Mouse (Mus musculus): Measurements from ENCODE around the gene Ssbp4.
"Not testable (repeated sequence)": the region's sequence is repeated elsewhere in the genome, so short reads cannot be mapped to it uniquely, and the experiment has no call there.

Gene Ssbp4

DNA sequence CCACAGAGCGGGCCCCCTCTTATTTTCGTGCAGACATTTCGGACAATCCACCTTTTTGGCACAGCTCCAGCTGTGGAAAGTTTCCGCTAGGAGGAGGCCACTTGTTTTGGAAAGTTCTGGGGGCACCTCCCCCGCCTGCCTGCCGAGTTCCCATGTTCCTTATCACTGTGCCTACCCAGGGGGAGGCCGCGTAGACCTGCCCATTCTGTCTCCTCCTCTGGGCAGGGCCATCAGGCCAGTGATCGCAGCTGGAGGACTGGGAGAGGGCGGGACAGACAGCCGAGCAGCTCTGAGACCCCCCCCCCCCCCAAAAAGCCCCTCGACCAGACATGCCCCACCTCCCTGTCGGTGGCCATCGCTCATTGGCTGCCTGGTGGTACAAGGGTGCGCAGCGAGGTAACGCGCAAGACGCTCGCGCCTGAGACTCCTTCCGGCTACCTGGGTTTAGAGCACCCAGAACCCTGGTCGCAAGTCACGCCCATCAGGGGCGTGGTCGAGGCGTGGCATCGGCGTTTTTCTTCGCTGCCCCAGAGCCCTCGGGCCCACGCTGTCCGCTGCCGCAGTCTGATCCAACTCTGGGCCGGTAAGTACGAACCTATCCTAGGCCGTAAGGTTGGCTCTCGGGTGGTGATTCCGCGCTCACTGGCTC is 14.6 kb downstream of the Ssbp4 start, which contains the start of gene Isyna1:
Isyna1 (plus strand) TSS at position 413 of the 649 bp plus-strand sequence.
- CTCF ChIA-PET: no interaction called here

DNA sequence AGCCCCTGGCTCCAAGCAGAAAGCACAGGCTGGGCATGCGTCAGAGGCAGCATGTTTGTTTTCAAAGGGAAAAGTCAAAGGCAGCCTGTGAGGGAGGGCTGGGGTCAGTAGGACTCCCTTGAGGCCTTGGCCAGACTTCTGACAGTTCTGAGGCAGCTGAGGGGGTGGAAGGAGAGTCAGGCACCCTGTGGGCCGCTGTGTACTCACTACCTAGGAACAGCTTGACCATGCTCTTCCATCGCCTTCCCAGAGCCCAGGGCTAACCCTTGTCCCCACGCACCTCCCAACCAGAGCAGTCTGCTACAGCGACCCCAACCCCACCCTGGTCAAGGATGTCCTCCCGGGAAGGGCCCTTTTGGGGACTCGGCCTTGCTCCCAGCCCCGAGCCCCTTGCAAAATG is 15.5 kb downstream of the Ssbp4 start:
- CTCF ChIA-PET: interaction anchor here (0.6 kb wide), 1 partner anchor 60 kb away, joined by 3 read pairs; no protein-coding TSS in a partner anchor

DNA sequence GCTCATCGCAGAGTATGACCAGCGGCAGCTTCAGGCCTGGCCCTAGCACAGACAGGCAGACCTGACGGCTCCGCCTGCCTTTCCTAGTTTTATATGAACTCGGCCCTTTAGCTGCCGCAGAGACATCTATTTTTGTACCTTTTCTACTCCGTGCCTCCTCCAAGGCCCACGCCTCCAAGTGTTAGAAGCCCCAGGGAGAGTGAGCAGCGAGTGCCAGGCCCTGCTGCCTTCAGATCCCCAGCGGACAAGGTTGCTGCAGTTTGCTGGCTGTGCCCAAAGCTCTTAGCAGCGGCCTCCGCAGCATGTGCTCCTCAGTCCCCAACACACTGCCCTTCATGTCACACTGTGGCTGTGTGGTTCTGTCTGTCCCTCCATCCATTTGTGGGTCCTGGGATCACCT is 17.1 kb downstream of the Ssbp4 start:
- CTCF ChIA-PET: interaction anchor here (0.5 kb wide), 1 partner anchor 9 kb away, joined by 8 read pairs; no protein-coding TSS in a partner anchor

DNA sequence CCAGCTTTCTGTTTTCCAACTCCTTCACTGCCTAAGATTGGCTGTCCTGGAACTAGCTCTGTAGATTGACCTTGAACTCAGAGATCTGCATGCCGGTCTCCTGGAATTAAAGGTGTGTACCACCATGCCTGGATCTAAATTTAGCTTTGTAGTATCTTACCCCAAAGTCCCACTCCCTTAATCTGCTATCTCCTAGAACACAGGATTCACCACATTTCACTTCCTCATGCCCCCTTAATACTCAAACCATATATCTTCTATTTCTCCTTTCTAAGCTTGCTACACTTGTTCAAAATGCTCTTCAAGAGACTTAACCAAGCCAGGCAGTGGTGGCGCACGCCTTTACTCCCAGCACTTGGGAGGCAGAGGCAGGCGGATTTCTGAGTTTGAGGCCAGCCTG is 20.7 kb downstream of the Ssbp4 start:
- CTCF ChIA-PET: not testable (repeated sequence)

DNA sequence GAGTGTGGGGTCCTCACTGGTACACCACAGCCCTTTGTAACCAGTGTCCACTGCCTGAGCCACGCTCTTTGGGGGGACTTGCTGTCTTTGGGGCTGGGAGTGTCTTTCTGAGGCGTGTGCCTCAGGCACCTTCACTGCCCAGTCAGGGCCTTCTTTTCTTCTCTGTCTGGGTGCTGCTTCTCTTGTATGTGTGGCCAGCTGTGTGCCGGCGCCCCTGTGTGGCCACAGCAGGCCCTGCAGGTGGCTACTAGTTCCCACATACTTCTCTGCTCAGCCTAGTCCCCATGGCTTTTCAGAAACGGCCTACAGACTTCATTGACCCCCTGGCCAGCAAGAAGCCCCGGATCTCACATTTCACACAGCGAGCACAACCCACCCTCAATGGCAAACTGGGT is 23.4 kb downstream of the Ssbp4 start:
- CTCF ChIA-PET: interaction anchor here (0.9 kb wide), 1 partner anchor 59 kb away, joined by 3 read pairs; no protein-coding TSS in a partner anchor

DNA sequence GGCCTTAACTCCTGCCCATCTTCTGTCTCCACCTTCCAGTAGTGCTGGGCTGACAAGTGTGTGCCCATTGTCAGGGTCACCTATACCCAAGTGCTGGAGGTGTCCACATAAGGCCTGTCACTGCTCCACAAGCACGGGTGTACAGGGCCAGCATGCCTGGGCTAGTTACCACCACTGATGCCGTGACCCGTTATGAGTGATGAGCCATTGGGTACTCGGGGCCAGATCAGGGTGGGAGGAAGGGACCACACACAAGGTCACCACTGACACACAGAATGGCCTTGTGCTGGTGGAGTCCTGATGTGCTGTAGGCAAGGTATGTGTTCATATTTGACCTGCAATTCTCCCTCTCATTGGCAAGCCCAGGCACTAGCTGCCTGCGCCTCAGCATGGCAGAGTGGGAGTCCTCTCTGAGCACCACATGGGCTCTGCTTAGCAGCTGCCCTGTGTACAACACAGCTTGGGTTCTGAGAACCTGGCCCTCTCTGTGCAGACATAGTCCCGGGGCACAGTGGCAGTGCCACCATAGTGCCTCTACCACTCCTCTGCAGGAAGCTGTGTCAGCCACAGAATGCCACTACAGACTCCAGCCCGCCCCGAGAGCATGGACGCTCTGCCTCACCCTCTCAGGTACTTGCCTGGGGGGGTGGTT is 23.9 kb downstream of the Ssbp4 start:
- CTCF ChIA-PET: interaction anchor here (0.9 kb wide), 1 partner anchor 59 kb away, joined by 3 read pairs; no protein-coding TSS in a partner anchor

DNA sequence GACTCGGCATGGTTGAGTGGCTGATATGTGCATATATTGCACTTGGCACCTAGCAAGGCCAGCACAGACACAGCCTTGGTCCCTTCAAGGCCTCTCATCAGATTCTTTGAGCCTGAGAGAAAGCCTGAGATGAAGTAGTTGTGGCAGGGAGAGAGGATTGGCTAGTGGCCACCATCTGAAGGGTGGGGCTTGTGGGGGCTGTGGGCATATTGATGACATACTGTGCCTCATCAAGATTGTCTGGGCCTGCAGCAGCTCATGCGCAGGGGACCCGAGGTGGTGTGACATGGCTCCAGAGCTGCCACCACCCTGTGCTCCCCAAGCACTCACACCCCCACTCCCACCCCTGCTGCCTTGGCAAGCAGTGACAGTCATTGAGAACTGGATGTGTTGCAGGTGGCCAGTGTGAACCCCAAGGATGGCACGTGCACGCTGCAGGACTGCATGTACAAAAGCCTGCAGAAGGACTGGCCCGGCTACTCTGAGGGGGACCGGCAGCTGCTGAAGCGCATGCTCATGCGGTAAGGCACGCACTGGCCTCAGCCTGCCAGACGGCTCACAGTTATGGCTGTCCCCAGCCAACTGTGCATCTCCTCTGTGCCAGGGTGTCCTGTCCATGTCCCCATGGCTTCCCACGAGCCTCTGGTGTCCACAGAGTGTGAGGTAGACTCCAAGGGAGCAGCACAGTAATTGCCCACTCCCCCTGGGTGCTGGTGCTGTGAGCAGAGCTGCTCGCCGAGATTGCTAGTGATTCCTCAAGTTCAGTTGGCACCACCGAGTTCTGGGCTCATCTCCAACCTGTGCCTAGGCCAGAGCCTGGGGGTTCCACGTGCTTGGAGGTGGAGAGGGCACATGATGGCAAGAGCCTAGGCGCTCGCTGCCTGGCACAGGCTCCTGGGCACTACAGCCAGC is 24.9 kb downstream of the Ssbp4 start:
- CTCF ChIA-PET: interaction anchor here (0.6 kb wide), 1 partner anchor 961 kb away, joined by 5 read pairs; no protein-coding TSS in a partner anchor

DNA sequence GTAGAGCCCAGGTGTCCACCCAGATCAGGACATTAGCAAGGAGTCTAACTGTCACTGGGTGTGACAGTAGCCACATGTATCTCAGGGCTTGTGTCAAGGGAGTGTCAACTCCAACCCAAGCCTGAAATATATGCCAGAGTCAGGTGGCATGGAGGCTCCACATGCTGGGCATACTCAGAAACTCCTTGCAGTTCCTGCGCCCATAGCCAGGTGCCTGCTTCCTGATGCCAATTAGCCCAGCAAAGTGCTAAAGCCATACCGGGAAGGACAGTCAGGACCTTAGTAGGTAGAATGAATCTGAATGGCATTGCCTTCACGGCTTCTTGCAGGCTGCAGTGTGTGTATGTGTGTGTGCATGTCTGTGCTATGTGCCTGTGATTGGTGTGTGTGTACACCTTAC is 31.5 kb downstream of the Ssbp4 start:
- CTCF ChIA-PET: no interaction called here

DNA sequence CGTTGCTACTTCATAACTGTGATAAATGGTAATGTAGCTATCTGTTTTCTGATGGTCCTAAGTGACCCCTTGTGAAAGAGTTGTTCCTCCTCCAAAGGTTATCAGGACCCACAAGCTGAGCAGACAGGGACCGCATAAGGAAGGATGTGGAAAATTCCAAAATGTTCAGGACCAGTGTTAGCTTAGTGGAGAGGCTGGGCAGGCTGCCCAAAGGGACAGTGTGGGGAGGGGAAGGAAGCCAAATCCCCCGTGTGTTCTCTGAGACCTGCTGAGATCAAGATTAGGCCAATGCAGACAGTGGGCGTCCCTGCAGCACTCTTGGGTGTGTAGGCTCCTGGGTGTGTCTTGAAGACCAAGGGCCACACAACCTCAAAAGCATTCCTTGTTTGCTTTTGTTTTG is 33.8 kb downstream of the Ssbp4 start:
- CTCF ChIA-PET: no interaction called here

DNA sequence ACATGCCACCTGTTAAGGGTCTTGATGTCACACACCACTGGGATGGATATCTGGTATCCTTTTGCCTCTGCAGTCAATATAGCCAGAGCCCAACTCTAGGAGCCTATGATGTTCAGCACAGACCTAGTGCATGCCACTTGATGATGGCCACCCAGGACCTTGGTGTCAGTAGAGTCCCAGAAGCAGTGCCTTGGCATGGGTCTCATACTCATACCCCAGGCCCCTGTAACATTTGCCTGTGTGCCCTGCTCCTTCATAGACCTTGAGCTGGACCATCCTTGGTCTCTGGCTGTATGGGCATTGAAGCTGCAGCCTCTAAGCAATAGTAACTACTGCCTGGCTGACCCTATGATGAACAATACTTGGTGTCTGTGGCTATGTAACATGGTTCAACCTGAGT is 34.4 kb downstream of the Ssbp4 start:
- CTCF ChIA-PET: no interaction called here

DNA sequence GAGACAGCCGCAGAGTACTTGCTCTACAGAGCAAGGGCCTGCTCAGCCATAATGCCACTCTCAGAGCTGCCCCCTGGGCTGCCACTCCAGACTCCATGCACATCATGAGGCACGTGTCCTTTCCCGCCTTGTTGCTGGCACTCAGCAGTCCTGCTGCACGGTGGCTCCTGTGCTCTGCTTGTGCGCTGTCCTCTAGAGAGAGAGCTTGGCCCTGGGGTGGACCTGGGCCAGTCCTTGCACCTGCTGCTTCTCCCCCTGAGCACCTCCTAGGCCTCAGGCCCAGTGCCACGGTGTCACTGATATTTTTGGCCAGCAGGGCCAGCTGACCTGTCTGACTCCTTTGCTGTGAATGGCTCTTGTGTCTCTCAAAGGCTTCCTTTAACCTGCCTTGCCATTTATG is 37.7 kb downstream of the Ssbp4 start:
- CTCF ChIA-PET: no interaction called here

DNA sequence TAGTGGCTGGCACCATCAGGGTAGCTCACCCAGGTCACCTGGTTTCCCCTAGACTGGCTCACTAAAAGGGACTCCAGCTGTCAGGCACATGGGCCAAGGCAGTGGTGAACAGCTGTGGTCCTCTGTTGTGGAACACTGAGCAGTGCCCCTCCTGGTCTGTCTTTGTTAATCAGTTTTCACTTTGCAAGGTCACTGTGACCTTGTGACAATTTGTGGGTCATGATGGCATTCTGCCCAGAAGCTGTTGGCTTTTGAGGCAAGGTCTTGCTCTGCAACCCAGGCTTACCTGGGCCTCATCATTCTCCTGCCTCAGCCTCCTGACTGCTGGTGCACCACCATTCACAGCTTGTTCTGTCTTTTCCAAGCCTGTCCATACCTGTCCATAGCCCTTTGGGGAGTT is 38.3 kb downstream of the Ssbp4 start:
- CTCF ChIA-PET: interaction anchor here (0.6 kb wide), 1 partner anchor 76 kb away, joined by 5 read pairs; no protein-coding TSS in a partner anchor

DNA sequence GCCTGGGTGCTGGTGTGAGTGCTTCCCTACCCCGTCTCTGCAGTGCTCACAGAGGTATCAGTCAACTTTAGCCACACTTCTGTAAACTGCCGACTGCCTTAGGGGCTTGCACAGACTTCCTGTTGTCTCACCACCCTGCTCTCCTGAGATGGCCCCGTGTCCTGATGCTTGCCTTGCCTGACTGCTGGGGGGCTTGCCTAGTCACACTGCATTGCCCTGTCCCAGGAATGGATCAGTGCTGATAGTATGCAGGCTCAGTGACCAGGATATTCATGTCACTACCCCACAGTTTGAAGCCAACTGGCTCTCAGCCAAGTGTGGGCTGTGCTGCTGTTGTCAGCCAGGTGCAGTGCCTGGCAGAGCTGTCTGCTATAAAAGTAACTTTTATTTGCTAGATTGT is 43.1 kb downstream of the Ssbp4 start:
- CTCF ChIA-PET: interaction anchor here (0.6 to 1.2 kb wide), 2 partner anchors 59 to 164 kb away, joined by 3 to 5 read pairs; no protein-coding TSS in a partner anchor

DNA sequence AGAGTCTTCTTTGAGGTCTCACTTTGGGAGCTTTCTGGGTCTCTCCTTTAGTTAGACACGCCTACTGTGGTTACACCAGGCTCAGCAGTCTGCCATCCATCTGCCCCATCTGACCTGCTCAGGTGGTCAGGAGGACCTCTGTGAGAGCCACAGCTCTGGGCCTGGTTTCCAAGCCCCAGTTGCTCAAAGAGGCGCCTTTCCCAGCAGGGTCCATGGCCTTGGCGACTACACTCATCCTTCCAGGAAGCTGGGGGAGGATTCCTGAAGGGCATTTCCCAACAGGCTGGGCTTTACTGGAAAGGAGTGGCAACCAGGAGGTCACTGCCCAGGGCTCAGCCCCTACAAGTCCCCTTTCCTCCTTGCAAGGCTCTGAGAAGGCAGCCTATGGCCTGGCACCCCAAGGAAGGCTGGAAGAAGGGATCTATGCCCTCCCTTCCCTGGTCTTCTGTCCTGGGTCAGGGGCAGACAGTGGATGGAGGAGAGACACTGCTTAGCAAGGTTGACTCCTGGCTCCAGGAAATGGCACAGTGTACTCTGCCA is 43.9 kb downstream of the Ssbp4 start:
- CTCF ChIA-PET: no interaction called here

DNA sequence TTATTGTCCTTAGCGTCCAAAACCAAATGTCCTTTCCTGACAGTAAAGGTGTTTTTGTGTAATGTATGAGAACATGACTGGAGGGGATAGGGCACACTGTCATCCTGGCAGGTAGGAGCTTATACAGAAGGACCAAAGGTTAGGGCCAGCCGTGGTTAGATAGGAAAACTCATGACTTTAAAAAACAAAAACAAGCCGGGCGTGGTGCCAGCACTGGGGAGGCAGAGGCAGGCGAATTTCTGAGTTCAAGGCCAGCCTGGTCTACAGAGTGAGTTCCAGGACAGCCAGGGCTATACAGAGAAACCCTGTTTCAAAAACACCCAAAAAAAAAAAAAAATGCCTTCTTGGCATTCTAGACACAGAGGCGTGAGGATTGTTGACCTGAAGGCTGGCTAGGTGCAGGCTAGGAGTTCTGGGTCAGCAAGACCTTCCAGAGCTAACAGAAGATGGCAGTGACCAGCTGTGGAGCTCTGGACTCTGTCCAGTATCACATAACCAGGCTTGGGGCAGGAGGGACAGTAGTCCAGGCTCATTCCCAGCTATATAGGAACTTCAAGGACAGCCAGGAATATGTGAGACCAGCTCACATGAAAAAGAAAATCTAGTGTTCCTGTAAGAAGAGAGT is 44.8 kb downstream of the Ssbp4 start:
- CTCF ChIA-PET: interaction anchor here (0.6 kb wide), 1 partner anchor 141 kb away, joined by 3 read pairs; no protein-coding TSS in a partner anchor

DNA sequence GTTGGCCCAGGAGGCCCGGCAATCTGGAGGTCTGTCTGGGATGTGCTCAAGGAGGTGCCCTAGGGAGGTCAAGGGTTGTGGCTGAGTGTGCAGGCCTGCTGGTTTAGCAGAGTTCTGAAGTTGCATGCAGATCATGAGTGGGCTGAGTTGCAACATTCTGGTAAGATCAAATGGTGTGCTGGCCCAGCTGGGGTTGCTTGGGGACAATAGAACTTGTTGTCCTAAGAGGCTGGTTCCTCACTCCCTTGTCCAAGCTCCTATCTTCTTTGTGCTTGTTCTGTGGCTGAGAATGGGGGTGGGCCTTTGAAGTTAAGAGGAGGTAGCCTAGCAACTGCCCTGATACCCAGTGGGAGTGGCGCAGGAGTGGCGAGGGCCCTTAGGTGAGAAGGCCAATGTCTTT is 45.9 kb downstream of the Ssbp4 start:
- CTCF ChIA-PET: no interaction called here

DNA sequence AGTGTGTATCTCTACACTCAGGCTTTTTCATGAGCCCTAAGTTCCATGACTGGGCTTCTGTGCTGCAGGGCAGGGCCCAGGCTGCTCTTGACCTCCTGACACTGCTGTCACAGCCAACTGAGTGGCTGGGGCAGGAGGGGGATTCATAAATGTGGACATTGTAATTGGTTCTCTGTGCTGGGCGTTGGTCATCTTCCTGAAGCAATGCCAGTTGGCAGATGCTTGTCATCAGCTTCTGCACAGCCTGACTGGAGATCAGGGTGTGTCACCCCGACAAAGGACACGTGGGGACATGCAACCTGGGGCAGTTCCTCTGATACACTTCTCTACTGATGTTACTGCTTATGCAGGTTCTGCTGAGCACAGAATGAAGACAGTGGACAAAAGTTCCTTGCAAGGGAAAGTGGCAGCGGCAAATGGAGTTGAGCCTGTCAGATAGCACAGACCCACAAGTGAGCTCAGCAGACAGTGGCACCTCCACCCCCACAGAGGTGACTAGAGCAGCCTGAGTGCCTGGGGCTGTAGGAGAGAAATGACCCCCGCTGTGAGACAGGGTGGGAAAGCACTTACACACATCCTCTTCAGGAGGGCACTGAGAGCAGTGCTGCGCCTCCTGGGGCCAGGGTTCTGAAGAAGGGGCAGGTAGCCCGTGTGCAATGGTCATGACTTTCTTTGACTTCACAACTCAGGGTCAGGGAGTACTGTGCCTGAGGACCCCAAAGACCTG is 46.7 kb downstream of the Ssbp4 start:
- CTCF ChIA-PET: interaction anchor here (0.6 kb wide), 1 partner anchor 291 kb away, joined by 3 read pairs; no protein-coding TSS in a partner anchor

DNA sequence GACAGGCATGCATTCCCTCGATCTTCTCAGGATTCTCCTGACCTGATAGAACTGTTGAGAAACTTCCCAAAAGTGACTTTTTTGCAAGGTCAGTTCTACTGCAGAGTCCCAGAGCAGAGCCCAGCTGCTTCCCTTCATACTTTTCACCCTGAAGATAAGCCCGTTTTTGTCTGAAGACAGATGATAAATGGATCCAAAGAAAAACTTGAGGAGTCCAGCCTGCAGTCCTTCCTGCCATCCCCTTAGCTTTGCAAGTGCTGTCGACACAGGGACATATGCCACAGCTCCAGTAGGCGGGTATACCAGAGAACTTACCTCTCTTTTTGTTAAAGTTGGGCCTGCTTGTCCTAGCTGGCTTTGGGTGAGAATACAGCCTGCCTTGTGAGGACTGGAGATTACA is 47.3 kb downstream of the Ssbp4 start:
- CTCF ChIA-PET: no interaction called here

DNA sequence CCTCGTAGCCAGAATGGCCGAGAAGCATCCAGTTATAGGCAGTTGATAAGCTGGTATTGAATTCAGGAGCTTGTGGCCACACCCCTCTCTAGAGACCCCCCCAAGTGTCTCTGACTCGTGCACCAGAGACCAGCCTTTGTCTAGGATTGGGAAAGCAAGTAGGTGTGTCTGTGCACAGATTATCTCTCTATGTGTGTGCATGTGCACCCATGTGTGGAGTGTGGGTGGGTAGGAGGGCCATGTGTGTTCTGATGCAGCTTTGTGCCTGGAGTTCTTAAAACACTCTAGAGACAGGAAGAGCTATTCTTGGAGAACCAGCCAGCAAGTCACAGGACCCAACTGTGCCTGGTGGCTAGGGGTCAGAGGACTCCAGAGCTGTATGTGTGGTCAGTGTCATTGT is 48.1 kb downstream of the Ssbp4 start:
- CTCF ChIA-PET: no interaction called here

DNA sequence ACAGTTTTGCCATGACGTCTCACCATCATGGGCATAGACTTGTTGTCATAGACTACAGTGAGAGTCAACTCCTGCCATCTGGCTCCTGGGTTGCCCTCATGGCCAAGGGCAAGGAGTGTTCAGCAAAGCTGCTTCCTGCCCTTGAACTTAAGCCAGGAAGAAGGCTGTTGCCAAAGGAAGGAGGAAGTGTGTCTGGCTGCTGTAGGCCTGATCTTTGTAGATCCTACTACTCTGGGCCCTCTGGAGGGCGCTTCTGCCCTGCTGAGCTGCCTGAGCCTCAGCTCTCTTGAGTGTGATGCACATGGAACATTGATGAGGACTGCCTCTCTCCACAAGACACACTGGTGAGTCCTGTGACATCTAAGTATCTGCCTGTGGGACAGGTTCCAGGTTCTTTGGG is 48.6 kb downstream of the Ssbp4 start:
- CTCF ChIA-PET: interaction anchor here (0.6 kb wide), 1 partner anchor 59 kb away, joined by 3 read pairs; no protein-coding TSS in a partner anchor

DNA sequence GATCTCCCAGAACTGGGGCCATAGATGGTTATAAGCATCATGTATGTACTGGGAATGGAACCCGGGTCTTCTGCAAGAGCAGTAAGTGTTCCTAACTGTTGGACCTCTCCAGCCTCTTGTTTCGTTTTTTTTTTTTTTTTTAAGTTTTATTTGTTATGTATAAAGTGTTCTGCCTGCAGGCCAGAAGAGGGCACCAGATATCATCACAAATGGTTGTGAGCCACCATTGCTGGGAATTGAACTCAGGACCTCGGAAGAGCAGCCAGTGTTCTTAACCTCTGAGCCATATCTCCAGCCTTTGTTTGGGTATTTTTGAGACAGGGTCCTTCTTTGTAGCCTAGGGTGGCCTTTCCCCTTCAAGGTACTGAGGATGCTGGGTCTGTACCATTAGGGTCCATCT is 49.7 kb downstream of the Ssbp4 start:
- CTCF ChIA-PET: interaction anchor here (0.5 kb wide), 1 partner anchor 11 kb away, joined by 3 read pairs; no protein-coding TSS in a partner anchor

Measured in spleen, embryonic (tissue).